Mouse (Mus musculus): ENCODE results near the gene Pfkp. TPM values are rescaled to one million over a fixed set of nuclear protein-coding genes. Genes with fewer than 3 reads are reported as not detected.

Pfkp gene
- total RNA-seq, 2 experiments from 2014 or later = 64.5 to 69.1 TPM

GRCm38 (mm10) chr13:6624121-6624520, 24.5 kb downstream of the Pfkp start:
- no peak for DNase-seq (ENCODE audit: low spot score)
- intact Hi-C loops (cut with DNase I) = no loop called here

GRCm38 (mm10) chr13:6621831-6622230, 26.7 kb downstream of the Pfkp start:
- intact Hi-C loops (cut with DNase I) = no loop called here

GRCm38 (mm10) chr13:6620250-6620649, 28.3 kb downstream of the Pfkp start:
- DNase-seq (ENCODE audit: low spot score) = no peak
- intact Hi-C loops (cut with DNase I) = no loop called here

More at GRCm38 (mm10) chr13:6621831-6622230, 26.7 kb downstream of the Pfkp start:
- DNase-seq (ENCODE audit: low spot score) = no peak

DNA sequence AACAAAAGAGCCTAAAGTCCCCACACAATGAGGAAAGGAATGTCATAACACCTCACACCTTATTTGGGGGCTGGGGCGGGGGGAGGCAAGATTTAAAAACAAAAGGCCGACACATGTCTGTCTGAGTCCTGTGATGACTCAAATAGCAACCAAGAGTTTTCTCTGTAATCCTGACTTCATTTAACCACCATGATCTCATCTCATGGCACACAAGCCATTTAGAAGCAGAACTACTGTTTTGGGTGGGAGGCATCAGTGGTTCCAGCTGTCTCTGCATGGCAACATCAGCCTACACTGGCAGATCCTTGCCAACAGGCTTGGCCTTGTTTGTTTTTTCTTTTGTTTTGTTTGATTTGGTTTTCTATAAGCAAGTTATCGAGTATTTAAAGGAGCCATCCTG, 29.9 kb downstream of the Pfkp start:
- intact Hi-C loops (cut with DNase I) = no loop called here
- no peak for DNase-seq (ENCODE audit: low spot score)

- DNase-seq (ENCODE audit: low spot score) = no peak
- intact Hi-C loops (cut with DNase I) = no loop called here
Measured at GRCm38 (mm10) chr13:6613690-6614445, 34.7 kb downstream of the Pfkp start.

GRCm38 (mm10) chr13:6602786-6603409, 45.7 kb downstream of the Pfkp start:
- intact Hi-C loops (cut with DNase I) = no loop called here
- no peak for DNase-seq (ENCODE audit: low spot score)

GRCm38 (mm10) chr13:6601676-6602075, 46.9 kb downstream of the Pfkp start:
- DNase-seq (ENCODE audit: low spot score) = no peak
- intact Hi-C loops (cut with DNase I) = no loop called here

GRCm38 (mm10) chr13:6600626-6601025, 48.0 kb downstream of the Pfkp start:
- DNase-seq (ENCODE audit: low spot score) = no peak
- intact Hi-C loops (cut with DNase I) = no loop called here

DNA sequence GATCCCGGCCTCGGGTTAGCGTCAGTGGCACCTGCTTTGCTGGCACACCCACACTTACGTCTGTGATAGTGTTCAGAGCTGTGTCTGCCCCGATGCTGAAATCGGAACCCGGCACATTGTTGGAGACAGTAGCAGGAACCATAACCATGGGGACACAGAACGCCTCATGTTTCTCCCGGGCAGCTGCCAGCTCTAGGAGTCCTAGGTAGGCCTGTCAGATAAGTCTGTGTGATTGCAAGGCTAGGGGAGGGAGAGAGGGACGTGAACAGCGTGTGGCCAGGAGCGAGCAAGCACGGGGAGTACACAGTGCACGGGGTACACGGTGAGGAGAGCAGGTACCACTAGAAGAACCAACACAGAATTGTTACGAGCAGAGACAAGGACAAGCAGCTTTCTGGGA, 50.8 kb downstream of the Pfkp start:
- intact Hi-C loops (cut with DNase I) = no loop called here
- DNase-seq (ENCODE audit: low spot score) = no peak

DNA sequence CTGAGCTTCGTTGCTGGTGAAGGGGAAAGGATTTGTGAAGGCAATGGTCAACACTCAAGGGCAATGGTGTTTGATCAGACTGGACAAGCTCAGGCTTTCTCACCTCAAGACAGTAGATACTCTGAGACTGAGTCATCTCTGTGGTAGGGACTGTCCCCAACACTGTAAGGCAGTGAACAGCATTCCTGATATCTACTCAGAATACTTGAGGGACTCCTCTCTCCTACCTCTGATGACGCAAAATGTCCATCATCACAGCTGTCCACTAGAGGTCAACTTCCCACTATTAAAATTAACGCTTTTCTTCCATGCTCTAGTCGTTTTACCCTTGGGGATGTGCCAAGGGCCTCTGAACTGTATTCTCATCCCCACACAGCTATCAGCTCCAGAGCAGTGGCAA, 53.2 kb downstream of the Pfkp start:
- DNase-seq (ENCODE audit: low spot score) = no peak

DNA sequence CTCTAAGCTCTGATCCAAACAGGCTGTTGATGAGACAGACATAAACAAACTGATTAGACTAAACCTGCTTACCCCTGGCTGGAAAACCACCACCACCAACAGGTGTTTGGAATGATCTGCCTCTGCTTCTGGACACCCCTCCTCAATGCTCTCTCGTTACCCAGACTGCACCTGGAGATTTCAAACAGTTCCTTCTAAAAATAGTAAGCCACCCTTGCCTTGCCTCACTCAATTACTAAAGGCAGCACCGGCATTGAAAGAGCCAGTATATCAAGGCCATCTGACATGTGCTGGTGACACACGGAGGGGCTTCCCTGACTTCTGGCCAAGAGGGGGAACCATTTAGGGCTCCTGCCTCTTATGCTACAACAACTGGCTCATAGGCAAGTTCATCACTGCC, 57.7 kb downstream of the Pfkp start:
- no peak for DNase-seq (ENCODE audit: low spot score)
- intact Hi-C loops (cut with DNase I) = no loop called here

More for the DNA sequence above, 53.2 kb downstream of the Pfkp start:
- intact Hi-C loops (cut with DNase I) = no loop called here

DNA sequence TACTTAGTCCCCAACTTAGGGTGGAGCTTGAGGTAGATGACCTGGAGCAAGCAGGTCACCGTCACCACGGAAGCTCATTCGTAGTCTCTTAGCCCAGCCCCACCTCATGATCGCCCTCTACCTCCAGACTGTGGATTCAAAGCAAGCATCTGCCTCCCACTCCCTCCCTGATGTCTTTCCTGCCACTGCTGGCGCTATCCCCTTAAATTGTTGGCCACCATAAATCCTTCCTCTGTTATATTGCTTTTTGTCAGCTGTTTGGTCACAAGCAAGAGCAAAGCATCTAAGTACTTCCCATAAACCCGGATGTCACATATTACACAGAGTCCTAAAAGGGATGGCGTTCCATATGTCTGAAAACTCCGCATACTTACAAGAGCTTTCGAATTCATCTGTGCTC, 62.6 kb downstream of the Pfkp start:
- DNase-seq (ENCODE audit: low spot score) = no peak
- intact Hi-C loops (cut with DNase I) = no loop called here

DNA sequence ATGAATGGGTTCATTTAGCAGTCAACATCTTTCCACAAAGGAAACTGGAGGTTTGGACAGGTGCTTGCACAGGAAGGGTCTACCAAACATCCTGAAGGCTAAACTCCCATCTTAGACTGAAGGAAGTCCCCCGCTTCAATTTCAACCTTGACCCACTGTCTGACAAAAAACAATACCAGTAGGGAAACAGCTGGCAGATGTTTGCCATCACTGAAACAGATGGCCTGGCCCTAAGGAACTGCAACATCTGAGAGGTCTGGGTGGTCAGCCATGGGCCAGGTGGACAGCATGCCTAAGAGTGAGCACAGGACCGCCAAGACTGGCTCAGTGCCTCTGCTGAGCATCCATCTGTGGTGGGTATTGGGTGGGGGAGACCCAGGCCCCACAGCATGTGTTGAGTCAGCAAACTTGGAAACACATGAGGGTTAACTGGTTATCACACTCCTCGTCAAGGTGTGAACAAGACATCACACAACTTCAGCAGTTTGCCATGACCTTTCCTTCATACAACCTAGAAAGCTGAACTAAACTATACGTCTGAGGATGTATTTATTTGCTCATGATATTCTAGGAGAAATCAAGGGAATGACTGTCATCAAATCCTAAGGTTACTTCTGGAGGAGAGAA, 65.0 kb downstream of the Pfkp start:
- intact Hi-C loops (cut with DNase I) = no loop called here

DNA sequence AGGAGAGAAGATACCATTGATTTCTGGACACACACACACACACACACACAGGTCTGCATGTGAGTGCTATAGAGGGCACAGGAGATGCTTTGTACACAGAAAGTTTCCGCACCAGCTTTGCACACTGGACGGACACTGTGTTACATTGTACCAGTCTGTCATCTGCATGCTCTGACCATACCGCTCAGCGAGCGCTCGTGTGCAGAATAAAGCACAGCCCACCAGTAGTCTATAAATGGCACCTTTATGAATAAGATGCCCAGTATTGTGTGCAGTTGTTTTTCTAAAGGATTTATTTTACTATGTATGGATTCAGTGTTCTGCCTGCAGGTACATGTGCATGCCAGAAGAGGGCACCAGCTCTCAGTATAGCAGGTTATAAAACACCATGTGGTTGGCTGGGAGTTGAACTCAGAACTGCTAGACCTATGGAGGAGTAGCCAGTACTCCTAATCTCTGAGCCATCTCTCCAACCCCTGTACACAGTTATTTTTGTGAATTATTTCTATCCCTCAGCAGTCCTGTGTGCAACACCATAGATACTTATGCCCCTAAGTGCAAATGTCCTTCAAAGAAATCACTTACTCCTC, 72.6 kb downstream of the Pfkp start:
- DNase-seq (ENCODE audit: low spot score) = no peak
- intact Hi-C loops (cut with DNase I) = no loop called here

More for the DNA sequence above, 65.0 kb downstream of the Pfkp start:
- DNase-seq (ENCODE audit: low spot score) = no peak

GRCm38 (mm10) chr13:6565571-6565970, 83.0 kb downstream of the Pfkp start:
- intact Hi-C loops (cut with DNase I) = no loop called here

GRCm38 (mm10) chr13:6562409-6562808, 86.2 kb downstream of the Pfkp start:
- DNase-seq (ENCODE audit: low spot score) = no peak
- intact Hi-C loops (cut with DNase I) = no loop called here

More at GRCm38 (mm10) chr13:6565571-6565970, 83.0 kb downstream of the Pfkp start:
- DNase-seq (ENCODE audit: low spot score) = no peak

DNA sequence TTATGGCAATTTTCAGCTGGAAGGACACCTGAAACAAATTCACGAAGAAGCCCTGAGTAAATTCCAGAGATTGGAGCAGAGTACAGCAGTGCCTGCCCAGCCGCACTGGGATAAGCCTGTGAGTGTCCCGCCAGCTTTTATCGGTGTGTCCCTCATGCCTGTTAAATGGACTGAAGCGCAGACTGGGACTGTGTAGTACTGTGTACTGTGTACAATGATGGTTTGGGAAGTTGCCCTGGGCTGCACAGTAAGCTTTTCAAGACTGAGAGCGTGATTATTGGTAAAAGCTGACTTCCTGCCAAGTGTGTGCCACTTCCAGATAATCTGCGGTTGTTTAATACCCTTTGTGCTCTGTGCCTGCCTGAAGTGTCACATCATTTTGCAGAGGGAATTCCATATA, 90.8 kb downstream of the Pfkp start:
- intact Hi-C loops (cut with DNase I) = no loop called here
- no peak for DNase-seq (ENCODE audit: low spot score)

- intact Hi-C loops (cut with DNase I) = no loop called here
- no peak for DNase-seq (ENCODE audit: low spot score)
Measured at GRCm38 (mm10) chr13:6555656-6556055, 92.9 kb downstream of the Pfkp start.

GRCm38 (mm10) chr13:6553708-6554107, 94.9 kb downstream of the Pfkp start:
- intact Hi-C loops (cut with DNase I) = no loop called here
- no peak for DNase-seq (ENCODE audit: low spot score)

DNA sequence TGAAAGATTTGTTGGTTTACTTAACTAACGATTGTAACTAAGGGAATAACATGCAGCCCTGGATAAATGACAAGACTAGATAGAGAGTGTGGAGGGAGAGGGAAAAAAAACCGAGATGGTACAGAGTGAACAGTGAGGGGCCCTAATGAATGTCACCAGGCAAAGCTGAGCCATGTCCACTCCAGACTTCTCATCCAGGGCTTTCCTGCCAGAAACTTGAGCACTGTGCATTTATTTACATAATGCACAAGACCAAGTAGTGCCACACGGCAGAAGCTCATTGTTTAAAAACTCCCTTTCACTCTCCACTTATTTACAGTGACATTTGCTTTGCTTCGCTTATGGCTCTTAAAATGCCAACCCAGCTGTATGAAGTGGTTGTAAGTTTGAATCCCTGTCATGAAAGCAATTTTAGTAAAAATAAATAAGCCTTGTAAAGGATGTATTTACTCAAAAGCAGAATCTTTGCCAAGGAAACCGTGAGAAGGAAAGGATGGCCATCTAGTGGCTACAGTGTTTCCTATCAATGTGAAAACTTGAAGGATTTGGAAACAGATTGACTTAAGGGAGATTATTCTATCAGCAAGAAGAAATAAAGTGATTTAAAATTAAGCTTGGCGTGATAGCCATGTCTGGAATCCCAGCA, 113.2 kb downstream of the Pfkp start:
- DNase-seq (ENCODE audit: low spot score) = no peak
- intact Hi-C loops (cut with DNase I) = loop anchor here (5.0 kb wide), 1 partner anchor 1868 kb away; no protein-coding TSS in a partner anchor

All from heart, postnatal 25 days (tissue).